Mouse (Mus musculus): ENCODE data around the gene Bckdha.

Gene Bckdha

DNA sequence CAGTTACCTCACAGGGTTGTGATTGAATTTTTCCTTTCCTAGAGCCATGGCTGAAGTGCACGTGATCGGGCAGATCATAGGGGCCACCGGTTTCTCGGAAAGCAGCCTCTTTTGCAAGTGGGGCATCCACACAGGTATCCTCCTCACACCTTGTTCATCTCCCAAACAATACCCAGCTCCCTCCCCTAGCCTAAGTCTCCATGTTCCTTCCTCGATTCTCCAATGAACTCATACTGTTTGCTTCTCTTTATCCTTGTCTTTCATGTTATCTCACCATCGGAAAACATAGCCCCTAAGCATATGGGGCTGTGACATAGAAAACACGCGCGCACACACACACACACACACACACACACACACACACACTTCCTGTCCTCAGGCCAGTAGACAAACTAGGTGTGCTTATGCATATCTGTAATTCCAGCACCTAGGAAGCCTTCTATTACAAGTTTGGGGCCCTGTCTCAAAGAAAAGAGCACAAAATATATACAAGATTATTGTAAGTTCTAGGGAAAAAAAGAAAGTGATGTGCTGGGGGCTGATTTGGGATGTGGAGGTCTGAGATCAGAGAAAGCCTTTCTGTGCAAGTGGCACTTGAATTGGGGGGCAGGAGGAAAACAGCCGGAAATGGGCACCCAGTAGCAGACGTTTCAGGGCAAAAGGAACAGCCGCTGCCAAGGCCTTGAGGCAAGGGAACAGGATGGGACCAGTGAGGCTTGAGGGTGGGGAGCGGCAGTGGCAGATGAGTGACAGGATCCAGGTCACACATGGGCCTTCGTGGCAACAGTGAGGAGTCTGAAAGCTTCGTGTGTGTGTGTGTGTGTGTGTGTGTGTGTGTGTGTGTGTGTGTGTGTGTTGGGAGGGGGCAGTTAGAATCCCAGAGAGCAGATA is 22.8 kb upstream of the Bckdha start:
- DNase-seq (ENCODE audit: low read depth, low spot score): no peak

DNA sequence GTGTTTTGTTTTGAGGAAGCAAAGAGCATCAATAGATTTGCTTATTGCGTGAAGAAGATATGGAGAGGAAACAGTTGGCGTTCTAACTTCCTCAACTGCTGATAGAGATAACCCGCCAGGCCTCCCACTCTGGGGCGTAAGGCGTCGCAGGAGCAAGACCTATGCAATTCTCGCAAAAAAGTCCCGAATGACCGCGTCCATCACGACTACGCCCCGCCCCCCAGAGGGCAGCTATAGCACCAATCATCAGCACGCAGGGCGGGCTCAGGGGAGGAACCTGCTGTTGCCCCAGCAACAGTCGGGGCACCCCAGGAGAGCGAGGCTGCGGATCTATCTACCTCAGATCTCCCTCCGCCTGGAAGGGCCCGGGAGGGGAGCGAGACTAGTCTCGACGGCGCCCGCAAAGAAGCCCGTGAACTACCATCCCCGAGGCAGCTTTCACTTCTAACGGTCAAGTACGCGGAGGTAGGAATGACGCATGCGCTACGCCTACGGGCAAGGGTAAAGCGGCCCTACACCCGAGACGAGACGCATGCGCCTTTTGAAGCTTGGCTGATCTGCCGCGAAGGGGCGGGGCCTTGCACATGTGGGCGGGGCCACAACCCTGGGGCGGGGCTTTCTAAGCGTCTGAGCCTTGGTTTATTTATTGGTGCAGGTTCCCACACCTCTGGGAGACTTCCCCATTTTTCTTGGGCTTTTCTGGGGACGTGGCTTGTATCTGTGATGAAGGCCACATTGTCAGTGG is 21.9 kb upstream of the Bckdha start, which contains the start of gene B9d2:
TSS of gene B9d2 (plus strand) at position 267 of the 745 bp plus-strand sequence.
- peak; percentile 94 for DNase-seq (ENCODE audit: low read depth, low spot score)

DNA sequence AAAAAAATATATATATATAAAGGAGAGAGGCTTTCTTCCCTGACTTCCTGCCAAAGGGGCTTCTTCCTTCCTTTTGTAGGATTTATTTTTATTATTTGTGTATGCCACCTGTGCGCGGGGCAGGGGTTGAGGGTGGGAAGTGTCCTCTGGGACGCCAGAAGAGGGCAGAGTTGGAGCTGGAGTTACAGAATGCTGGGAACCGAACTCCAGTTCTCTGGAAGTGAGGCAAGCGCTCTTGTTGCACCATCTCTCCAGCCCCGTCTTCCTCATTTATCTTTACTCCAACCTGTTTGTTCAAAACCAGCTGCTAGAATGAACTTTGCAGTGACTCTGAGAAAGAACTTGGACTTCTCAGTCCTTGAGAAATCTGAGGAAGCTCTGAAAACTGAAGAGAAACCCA is 21.2 kb upstream of the Bckdha start:
- no peak for DNase-seq (ENCODE audit: low read depth, low spot score)

DNA sequence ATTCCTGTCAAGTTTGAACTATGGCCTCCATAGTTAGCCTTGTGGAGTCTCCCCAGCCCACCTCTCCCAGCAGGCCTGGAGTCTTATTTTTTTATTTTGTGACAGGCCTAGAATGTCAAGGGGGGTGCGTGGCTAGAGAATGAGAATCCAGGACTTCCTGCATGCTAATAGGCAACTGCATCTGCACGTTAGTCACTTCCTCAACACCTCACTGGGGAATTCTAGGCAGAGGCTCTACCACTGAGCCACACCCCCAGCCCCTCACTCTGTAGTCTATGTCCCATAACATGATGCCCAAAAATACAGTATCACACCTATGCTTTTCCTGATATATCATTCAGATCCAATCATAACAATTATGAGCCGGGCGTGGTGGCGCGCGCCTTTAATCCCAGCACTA is 18.2 kb upstream of the Bckdha start:
- no peak for DNase-seq (ENCODE audit: low read depth, low spot score)

DNA sequence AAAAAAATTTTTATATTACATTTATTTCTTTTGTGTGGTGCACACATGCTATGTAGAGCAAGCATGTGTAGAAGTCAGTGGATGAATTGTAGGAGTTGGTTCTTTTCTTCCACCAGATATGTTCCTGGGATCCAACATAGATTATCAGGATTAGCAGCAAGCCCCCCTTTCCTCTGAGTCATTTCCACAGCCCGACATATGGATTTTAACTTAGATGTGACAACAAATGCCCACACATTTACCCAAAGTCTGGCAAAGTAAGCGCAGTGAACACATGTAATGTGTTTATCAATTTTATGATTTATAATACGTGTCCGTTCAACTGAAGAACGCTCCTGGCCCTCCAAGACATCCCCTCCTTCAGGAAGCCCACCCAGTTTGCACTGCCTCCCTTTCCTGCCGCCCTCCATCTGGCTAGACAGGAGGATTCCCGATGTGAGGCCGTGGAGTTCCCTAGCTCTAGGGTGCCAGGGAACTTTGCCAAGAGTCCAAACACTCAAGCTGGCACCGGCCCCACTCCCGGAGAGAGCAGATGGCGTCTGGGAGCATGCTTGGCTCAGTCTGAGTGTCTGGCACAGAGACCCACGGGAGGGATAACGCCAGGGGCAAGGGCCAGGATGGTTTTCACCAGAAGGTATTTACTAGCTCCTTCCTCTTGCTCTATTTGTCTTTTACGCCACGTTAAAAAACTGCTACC is 17.5 kb upstream of the Bckdha start:
- DNase-seq (ENCODE audit: low read depth, low spot score): peak; percentile 60

DNA sequence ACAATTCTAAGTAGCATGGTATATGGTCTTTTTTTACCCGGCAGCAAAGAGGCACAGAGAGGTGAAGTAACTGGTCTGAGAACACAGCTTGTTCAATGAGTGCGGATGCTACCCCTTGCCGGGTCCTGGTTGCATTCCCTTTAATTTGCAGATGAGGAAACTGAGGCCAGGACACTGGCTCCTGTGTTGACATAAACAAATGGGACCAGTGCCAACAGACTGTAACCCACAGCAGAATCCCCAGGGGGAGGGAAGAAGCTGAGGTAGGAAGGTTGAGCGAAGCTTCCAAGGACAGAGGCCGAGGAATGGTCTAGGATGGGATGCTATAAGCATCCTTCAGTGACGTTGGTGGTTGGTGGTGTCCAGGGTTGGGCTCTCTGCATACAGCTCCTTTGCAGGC is 16.6 kb upstream of the Bckdha start:
- DNase-seq (ENCODE audit: low read depth, low spot score): no peak

DNA sequence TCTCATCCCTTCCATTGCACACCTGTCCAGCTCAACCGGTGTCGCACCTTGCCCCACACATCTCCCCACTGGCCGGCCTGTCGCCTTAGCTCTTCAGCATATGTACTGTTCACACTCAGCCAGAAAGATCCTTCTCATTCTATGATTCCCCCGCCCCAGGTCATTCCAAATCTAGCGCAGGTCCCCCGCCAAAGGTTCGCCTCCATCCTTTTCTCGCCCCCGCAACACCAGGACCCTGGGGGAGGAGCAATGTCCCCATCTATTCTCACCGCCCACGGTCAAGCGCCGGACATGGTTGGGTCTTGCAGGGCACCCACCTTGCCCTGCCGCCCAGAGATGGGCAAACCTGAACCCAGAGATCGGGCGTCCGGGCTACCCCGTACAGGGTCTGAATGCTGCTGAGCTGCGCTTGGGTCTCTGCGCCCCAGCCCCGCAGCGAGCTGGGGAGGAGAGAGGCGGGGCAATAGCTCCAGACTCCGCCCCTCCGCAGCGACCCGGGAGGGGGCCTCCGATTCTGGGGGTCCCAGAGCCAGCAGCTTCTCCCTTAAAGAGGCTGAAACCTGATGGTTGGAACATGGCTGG is 16.0 kb upstream of the Bckdha start, which contains the start of gene Tmem91:
TSS of gene Tmem91 (minus strand) at position 448 of the 582 bp plus-strand sequence.
- no peak for DNase-seq (ENCODE audit: low read depth, low spot score)

DNA sequence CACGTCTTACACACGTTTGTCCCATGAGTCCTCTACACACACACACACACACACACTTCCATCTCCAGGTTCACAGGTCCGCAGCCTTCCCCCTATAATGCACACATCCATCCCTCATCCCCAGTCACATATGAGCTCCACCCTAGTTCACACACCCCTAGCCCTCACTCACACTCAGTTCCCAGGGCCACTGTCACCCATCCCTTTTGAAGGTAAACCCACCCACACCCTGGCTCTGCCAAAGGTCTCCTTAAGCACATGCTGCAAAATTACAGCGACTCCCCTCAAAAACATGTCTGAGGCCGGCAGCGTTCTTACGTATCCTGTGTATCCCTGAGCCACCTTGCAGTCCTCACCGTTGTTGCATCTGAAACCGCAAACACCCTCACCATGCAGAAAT is 15.5 kb upstream of the Bckdha start:
- DNase-seq (ENCODE audit: low read depth, low spot score): no peak

DNA sequence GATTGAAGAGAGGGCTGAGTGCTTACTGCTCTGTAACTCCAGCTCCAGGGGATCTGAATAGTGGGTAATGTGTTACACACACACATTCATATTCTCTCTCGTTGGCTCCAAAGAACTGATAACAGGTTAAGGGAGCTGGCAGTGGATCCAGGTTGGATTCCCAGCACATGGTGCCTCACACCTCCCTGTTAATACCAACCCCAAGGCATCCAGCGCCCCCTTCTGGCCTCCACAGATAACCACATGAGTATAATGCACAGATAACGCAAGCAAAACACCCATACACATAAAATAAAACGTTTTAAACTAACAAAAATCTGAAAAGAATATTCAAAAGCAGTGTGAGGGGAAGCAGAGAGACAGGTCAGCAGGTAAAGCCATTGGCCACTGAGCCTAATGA is 13.7 kb upstream of the Bckdha start:
- DNase-seq (ENCODE audit: low read depth, low spot score): no peak

DNA sequence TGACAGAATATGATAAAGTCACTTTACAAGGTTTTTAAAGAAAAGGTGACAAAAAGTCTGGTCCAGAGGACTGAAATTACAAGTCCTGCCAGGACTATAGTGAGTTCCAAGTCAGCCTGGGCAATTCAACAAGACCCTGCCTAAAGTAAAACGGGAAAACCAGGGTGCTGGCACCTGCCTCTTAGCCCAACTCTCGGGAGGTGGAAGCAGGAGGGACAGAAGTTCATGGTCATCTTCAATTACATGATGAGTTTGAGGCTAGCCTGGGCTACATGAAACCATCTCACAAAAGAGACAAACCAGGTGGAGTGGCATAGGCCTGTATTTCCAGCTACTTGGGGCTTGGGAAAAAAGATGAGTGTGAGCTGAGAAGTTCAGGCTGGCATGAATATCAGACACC is 12.9 kb upstream of the Bckdha start:
- DNase-seq (ENCODE audit: low read depth, low spot score): no peak

DNA sequence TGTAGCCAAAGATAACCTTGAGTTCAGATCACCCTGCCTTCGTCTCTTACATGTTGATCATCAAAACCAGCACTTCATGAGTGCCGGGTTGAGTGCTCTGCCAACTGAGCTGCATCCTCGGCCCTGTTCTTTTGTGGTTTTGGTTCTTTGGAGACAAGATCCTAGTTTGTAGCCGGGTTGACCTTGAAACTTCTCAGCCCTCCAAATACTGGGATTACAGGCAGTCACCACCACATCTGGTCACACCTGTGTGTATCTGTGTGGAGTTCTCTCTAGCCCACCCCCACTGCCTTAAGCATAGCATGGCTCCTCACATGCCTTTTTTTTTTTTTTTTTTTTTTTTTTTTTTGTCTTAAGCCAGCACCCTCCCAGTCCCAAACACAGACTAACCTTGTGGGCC is 11.3 kb upstream of the Bckdha start:
- DNase-seq (ENCODE audit: low read depth, low spot score): no peak

DNA sequence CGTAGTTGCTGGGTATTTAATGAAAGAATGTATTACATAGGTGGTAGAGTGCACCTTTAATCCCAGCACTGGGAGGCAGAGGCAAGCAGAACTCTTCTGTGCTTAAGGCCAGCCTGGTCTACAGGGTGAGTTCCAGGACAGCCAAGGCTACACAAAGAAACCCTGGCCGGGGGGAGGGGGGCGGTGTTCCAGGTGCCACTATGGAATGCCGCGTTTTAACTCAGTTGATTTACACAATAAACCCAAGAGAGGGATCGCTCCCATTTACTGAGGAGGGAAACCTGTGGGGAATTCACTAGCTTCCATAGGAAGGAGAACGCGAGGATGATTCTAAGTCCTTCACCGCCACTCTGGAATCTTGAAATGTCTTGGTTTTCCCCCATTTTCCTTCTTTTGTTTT is 10.8 kb upstream of the Bckdha start:
- DNase-seq (ENCODE audit: low read depth, low spot score): no peak

DNA sequence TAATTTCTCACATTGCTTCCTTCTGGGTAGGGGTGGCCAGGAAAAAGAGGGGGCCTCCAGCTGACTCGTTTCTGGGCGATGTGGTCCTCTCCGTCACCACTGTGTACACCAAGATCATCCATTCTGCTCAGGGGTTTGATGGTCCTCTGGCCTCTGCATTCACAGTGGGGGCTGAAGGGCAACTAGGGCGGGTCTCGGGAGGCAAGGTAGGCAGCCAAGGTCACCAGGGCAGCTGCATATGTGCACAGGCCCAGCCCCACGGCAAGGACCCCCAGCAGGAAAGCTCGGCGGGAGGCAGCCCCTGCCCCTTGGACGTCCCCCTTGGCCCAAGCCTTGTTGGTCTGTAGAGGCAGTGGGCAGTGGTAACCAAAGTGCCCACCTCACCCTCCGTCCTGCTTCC is 10.4 kb upstream of the Bckdha start:
- DNase-seq (ENCODE audit: low read depth, low spot score): no peak

DNA sequence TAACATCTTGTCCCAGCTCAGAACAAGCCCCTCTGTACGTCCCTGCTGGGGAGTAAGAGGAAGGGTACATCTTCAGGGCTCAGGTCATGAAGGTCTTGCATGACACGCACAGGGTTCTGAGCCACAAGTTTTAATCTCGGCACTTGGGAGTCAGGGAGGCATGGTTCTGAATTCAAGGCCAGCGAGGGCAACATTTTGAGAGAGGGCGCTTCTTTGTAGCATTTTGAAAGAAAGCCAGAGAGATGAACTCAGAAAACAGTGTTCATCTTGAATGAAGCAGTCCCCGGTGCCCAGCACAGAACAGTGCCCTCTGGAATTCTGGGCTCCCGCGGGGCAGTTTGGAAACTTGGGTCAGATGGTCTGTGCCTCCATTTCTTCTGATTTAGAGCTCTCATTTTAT is 7.6 kb upstream of the Bckdha start:
- DNase-seq (ENCODE audit: low read depth, low spot score): no peak

DNA sequence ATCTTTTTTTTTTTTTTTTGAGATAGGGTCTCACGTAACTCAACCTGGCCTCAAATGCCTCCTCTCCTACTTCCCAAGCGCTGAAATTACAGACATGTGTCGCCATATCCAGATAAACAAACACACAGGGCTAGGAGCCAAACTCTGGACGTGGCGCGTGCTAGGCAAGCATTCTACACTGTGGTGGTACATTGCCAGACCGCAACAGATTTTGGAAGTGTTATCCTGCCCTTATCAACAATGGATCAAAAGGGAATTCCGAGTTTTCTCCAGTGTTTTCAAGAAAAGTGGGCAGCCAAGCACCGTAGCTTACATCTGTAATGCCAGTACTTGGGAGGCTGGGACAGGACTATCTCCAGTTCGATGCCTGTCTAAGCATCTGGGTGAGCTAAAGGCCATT is 996 bp downstream of the Bckdha start:
- no peak for DNase-seq (ENCODE audit: low read depth, low spot score)

DNA sequence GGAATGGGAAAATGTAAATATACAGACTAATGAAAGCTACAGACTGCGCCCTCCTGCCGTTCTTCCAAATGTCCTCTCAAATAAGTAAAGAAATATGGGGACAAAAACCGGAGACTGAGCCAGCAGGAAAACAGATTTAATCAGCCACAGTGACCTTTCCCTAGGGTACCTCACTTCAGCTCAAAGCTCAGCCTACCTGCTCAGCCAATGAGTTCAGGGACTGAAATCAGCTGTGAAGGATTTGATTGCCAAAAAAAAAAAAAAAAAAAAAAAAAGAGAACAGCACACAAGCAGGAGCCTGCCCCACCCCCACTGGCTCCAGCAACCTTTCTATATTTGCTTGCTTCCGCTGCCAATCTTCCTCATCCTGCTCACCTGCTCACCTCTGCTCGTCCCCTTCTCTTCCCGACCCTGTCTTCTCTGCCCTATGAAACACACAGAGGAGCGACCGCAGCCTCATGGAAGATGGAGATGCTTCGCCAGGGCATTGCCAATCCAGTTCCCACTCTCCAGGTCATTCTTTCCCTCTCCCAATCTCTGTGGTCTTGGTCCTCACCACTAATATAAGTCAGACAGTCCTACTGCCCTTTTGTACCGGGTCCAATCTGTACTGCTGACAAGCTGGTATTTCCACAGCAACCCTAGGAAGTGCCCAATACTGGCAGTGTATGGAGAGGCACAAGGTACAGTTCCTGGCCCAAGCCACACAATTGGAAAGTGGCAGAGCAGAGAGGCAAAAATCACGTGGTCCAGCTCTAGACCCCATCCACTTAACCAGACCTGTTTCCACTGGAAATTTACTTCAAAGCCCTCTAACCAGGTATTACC is 3.0 kb downstream of the Bckdha start:
- peak; percentile 47 for DNase-seq (ENCODE audit: low read depth, low spot score)

DNA sequence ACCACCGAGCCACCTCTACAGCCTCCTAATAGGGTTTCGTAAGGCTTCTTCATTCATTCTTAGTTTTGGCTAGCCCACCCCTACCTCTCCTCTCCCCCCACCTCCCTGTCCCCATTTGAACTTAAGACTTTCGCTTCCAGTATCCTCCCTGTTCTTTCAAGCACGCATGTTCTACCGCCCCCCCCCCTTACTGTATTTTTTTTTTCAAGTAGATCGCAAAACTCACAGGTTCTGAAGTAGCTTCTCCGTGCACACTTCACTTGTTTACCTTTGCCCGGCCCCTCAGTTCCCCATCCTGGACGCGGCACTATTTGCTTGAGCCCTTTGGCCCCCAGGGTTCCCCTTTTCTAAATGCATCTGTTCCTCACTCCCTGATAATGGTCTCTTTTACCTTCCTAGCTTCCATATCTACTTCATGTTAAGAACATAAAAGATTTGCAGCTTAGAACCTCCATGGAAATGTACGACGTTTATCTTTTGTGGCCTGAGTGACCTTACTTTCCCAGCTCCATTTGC is 6.5 kb downstream of the Bckdha start:
- no peak for DNase-seq (ENCODE audit: low read depth, low spot score)

DNA sequence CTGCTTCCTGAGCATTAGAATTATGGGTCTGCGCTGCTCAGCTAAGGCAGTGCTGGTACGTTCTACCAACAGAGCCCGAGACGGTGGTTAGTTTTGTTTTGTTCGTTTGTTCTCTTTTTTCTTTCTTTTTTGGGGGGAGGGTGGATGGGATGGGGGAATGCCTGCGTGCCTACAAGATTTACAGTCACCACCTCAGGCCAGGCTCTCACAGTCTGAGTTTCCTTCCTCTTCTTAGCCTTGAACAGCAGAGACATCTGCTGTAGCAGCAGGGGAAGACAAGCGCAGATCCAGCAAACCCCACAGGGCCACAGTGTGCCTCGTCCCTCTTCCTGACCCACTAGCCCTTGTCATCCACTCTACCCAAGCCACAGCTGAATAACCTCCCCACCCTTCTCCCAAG is 7.5 kb downstream of the Bckdha start:
- DNase-seq (ENCODE audit: low read depth, low spot score): no peak

DNA sequence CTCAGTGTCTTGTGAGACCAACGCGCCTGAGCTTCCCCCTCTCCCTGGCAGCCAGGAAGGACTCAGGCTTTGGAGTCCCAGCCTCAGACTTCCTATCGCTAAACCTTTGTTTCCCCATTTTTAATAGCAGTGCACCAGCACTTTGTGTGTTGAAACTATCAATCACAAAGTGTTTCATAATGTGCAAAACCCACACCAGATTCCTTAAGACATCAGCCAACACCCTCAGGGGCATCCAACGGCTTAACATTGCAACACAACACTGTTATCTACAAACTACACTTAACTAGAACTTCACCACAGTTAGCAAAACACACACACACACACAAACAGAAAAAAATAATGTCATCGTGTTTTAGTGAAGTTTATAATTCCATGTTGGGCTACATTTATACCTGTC is 8.9 kb downstream of the Bckdha start:
- DNase-seq (ENCODE audit: low read depth, low spot score): no peak

DNA sequence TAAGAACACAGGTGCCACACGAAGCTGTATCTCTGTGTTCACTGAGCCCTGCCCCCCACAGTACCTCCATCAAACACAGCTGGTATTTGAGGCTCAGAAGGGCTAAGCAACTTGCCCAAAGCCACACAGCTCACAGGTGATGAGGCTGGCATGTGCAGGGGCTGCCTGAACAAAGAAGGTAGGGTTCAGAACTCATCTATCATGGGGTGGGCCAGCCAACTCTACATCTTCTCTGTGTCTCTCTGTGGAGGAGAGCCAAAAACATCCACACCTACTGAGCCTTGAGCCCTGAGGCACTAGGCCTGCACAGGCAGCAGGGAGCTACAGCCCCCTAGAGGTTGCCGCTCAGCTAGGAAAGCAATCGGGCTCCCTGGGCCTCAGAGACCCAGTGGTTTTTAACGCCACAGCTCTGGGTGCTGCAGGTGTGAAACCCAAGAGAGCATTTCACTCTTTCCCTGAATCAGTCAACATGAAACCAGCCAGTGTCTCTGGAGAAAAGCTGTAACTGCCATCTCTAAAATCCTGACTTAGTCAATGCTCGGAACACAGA is 11.1 kb downstream of the Bckdha start:
- no peak for DNase-seq (ENCODE audit: low read depth, low spot score)
